Comparison of ENCODE assay signal across 12 mouse cellular contexts in genomic region chr1:157017198-157017994, GRCm38 (mm10).
DNase-seq lines count a peak whose midpoint lies in the region; ATAC-seq lines count a peak whose summit lies in the region.
"Had no signal": no experiment of that assay in that cellular context is flagged by ENCODE, and none has a peak within 500 bp of the region (broad histone marks: within the 10 kb centered on the region; RNA-seq: fewer than 3 reads in every experiment).

No protein-coding gene starts in this region.

- no peak for DNase-seq in forebrain, embryonic 10.5 days (ENCODE audit: extremely low spot score, low spot score)
- DNase-seq in lung, postnatal 36 days = peak; percentile 46
- DNase-seq in lung, adult 18-20 months = no peak
- no peak for DNase-seq in liver, embryonic 11.5 days (ENCODE audit: low spot score)
- peak; percentile 51 for DNase-seq in thymus, postnatal 14 days
- DNase-seq in gastrocnemius, adult 8-10 months (ENCODE audit: low spot score in 2 of 2) = no peak
- DNase-seq in embryo, embryonic 10.5 days (ENCODE audit: low spot score) = no peak
- DNase-seq: right cerebral cortex, postnatal 4 days had no signal

- peaks cover 35% of the 10 kb centered on the region for H3K4me1 ChIP-seq in forebrain, embryonic 10.5 days
- peaks cover 8% of the 10 kb centered on the region; the same call in 1 of the 2 replicates for H3K4me1 ChIP-seq in forebrain, embryonic 12.5 days
- peaks cover 5% of the 10 kb centered on the region; the same call in 1 of the 2 replicates for H3K4me1 ChIP-seq in liver, embryonic 11.5 days (replicated peaks; ENCODE audit: control insufficient read depth, insufficient read depth, low read length)
- H3K4me1 ChIP-seq: forebrain, embryonic 15.5 days had no signal

- no peak overlapping the region for H3K4me2 ChIP-seq in forebrain, embryonic 12.5 days
- H3K4me2 ChIP-seq in liver, embryonic 11.5 days = no peak overlapping the region
- H3K4me2 ChIP-seq: forebrain, embryonic 15.5 days had no signal

- H3K27me3 ChIP-seq in forebrain, embryonic 10.5 days (ENCODE audit: poor library complexity, severe bottlenecking) = no peaks in the 10 kb centered on the region
- no peaks in the 10 kb centered on the region for H3K27me3 ChIP-seq in forebrain, embryonic 12.5 days
- H3K27me3 ChIP-seq in liver, embryonic 11.5 days (replicated peaks; ENCODE audit: control insufficient read depth, insufficient read depth, low read length) = no peaks in the 10 kb centered on the region
- H3K27me3 ChIP-seq: forebrain, embryonic 15.5 days; Patski had no signal

- H3K9ac ChIP-seq in forebrain, embryonic 12.5 days = no peak overlapping the region
- no peak overlapping the region for H3K9ac ChIP-seq in liver, embryonic 11.5 days (ENCODE audit: low read depth, low read length)
- H3K9ac ChIP-seq: forebrain, embryonic 15.5 days had no signal

- no peak overlapping the region for H3K4me3 ChIP-seq in forebrain, embryonic 10.5 days
- H3K4me3 ChIP-seq in forebrain, embryonic 12.5 days (replicated peaks) = no peak overlapping the region
- H3K4me3 ChIP-seq in liver, embryonic 11.5 days (ENCODE audit: low read depth, low read length) = no peak overlapping the region
- H3K4me3 ChIP-seq: forebrain, embryonic 15.5 days had no signal

- H3K27ac ChIP-seq in forebrain, embryonic 10.5 days = peak overlapping the region; percentile 20; the same call in 1 of the 2 replicates
- H3K27ac ChIP-seq in forebrain, embryonic 12.5 days = no peak overlapping the region
- H3K27ac ChIP-seq in liver, embryonic 11.5 days (ENCODE audit: low read depth, low read length) = peak overlapping the region; percentile 46; the same call in 1 of the 2 replicates
- H3K27ac ChIP-seq: forebrain, embryonic 15.5 days had no signal

- no peaks in the 10 kb centered on the region for H3K36me3 ChIP-seq in forebrain, embryonic 10.5 days (replicated peaks)
- no peaks in the 10 kb centered on the region for H3K36me3 ChIP-seq in forebrain, embryonic 12.5 days (replicated peaks)
- H3K36me3 ChIP-seq in liver, embryonic 11.5 days (ENCODE audit: control insufficient read depth, insufficient read depth, low read length) = no peaks in the 10 kb centered on the region
- H3K36me3 ChIP-seq: forebrain, embryonic 15.5 days had no signal

- H3K9me3 ChIP-seq in forebrain, embryonic 10.5 days = no peaks in the 10 kb centered on the region
- H3K9me3 ChIP-seq in forebrain, embryonic 12.5 days = no peaks in the 10 kb centered on the region
- no peaks in the 10 kb centered on the region for H3K9me3 ChIP-seq in liver, embryonic 11.5 days (ENCODE audit: control insufficient read depth, low read length)
- H3K9me3 ChIP-seq: forebrain, embryonic 15.5 days had no signal

- no peak for ATAC-seq in forebrain, embryonic 12.5 days (ENCODE audit: low FRiP score)
- ATAC-seq in liver, embryonic 11.5 days (replicated peaks; ENCODE audit: low FRiP score) = no peak
- ATAC-seq: forebrain, embryonic 15.5 days; hindbrain, embryonic 16.5 days; Patski had no signal

- 72% methylated on average over 13 of the region's 13 CpGs for WGBS in forebrain, embryonic 10.5 days
- 67% methylated on average over 13 of the region's 13 CpGs for WGBS in forebrain, embryonic 12.5 days
- WGBS in liver, embryonic 11.5 days = 67% methylated on average over 13 of the region's 13 CpGs

Comparison
In these comparisons a context has a peak if more than half of its experiments do, and no peak if none do; other contexts are left out.
1. DNase-seq: peak in lung, postnatal 36 days (single experiment) and thymus, postnatal 14 days (single experiment); none in forebrain, embryonic 10.5 days (single experiment), lung, adult 18-20 months (0 of 2), liver, embryonic 11.5 days (single experiment), gastrocnemius, adult 8-10 months (0 of 2) and embryo, embryonic 10.5 days (single experiment).